Mouse (Mus musculus): ENCODE data around the gene Lrfn1. TPM values are rescaled to one million over a fixed set of nuclear protein-coding genes. Genes with fewer than 3 reads are reported as not detected.
"Not testable (repeated sequence)": the region's sequence is repeated elsewhere in the genome, so short reads cannot be mapped to it uniquely, and the experiment has no call there.

The Lrfn1 gene
- polyA plus RNA-seq, 1 experiment from 2014 or later, result 1.4 TPM

- not testable (repeated sequence) for ATAC-seq (replicated peaks; ENCODE audit: insufficient number of reproducible peaks, low FRiP score, low TSS enrichment); H3K27me3 ChIP-seq (ENCODE audit: control insufficient read depth, insufficient read depth, low read length); H3K4me2 ChIP-seq; H3K36me3 ChIP-seq (ENCODE audit: control insufficient read depth, insufficient read depth, low read length); H3K27ac ChIP-seq (ENCODE audit: low read depth, low read length); H3K9me3 ChIP-seq (replicated peaks; ENCODE audit: control insufficient read depth, low read length); H3K4me3 ChIP-seq (ENCODE audit: low read depth, low read length); H3K9ac ChIP-seq (ENCODE audit: low read depth, low read length); H3K4me1 ChIP-seq (ENCODE audit: control insufficient read depth, insufficient read depth, low read length)
- 50% methylated on average over 8 of the region's 8 CpGs for WGBS (ENCODE audit: insufficient replicate concordance)
Measured at GRCm38 (mm10) chr7:28510405-28510974, 58.7 kb downstream of the Lrfn1 start, which contains the start of gene Ifnl2. Ifnl2 (minus strand) TSS chr7:28510455.

DNA sequence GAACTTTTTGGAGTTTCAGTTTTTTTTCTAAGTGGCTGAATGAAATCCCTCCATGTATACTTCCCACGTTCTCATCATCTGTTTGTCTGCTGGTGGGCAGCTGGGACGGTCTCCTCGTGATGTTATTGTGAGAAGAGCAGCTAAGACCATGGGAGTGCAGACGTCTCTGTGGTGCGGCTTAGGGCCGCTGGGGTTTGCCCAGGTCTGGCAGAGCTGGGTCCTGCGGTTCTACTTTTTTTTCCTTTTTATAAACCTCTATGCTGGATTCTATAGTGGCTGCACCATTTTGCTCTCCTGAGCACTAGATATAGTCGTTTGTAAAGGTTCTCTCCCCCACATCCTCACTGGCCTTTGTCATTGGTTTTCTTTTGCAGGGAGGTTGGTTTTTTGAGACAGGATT lies 59.7 kb downstream of the Lrfn1 start:
- H3K4me1 ChIP-seq (ENCODE audit: control insufficient read depth, insufficient read depth, low read length), result no peaks in the 10 kb centered on the region
- no peaks in the 10 kb centered on the region for H3K9me3 ChIP-seq (replicated peaks; ENCODE audit: control insufficient read depth, low read length)
- H3K4me2 ChIP-seq, result no peak overlapping the region
- WGBS (ENCODE audit: insufficient replicate concordance), result 61% methylated on average over 8 of the region's 8 CpGs
- no peak overlapping the region for H3K27ac ChIP-seq (ENCODE audit: low read depth, low read length)
- H3K9ac ChIP-seq (ENCODE audit: low read depth, low read length), result no peak overlapping the region
- H3K27me3 ChIP-seq (ENCODE audit: control insufficient read depth, insufficient read depth, low read length), result no peaks in the 10 kb centered on the region
- H3K4me3 ChIP-seq (ENCODE audit: low read depth, low read length), result no peak overlapping the region
- H3K36me3 ChIP-seq (ENCODE audit: control insufficient read depth, insufficient read depth, low read length), result no peaks in the 10 kb centered on the region
- ATAC-seq (replicated peaks; ENCODE audit: insufficient number of reproducible peaks, low FRiP score, low TSS enrichment), result no peak

Other genes starting within 250 kb of the Lrfn1 start
- gene Eid2, start 184.1 kb upstream of the Lrfn1 start, polyA plus RNA-seq (2014; fragmentation: Nextera tagmentation; extraction: Ambion mirVana), result 5.4 TPM in 2 replicates
- 6.3 and 8.1 TPM in 2 replicates for gene Eid2b, start 174.2 kb upstream of the Lrfn1 start, polyA plus RNA-seq (2014; fragmentation: Nextera tagmentation; extraction: Ambion mirVana)
- not detected in 2 replicates for gene Selenov, start 160.8 kb upstream of the Lrfn1 start, polyA plus RNA-seq (2014; fragmentation: Nextera tagmentation; extraction: Ambion mirVana)
- gene Dll3, start 149.7 kb upstream of the Lrfn1 start, polyA plus RNA-seq (2014; fragmentation: Nextera tagmentation; extraction: Ambion mirVana), result 0.24 and 0.43 TPM in 2 replicates
- 139 and 141 TPM in 2 replicates for gene Timm50, start 139.9 kb upstream of the Lrfn1 start, polyA plus RNA-seq (2014; fragmentation: Nextera tagmentation; extraction: Ambion mirVana)
- gene Supt5, start 113.2 kb upstream of the Lrfn1 start, polyA plus RNA-seq (2014; fragmentation: Nextera tagmentation; extraction: Ambion mirVana), result 55.2 and 60.3 TPM in 2 replicates
- 750 and 792 TPM in 2 replicates for gene Rps16, start 101.3 kb upstream of the Lrfn1 start, polyA plus RNA-seq (2014; fragmentation: Nextera tagmentation; extraction: Ambion mirVana)
- 44.6 and 47.8 TPM in 2 replicates for gene Plekhg2, start 79.4 kb upstream of the Lrfn1 start, polyA plus RNA-seq (2014; fragmentation: Nextera tagmentation; extraction: Ambion mirVana)
- gene Zfp36, start 71.7 kb upstream of the Lrfn1 start, polyA plus RNA-seq (2014; fragmentation: Nextera tagmentation; extraction: Ambion mirVana), result 10.9 and 11.6 TPM in 2 replicates
- gene Med29, start 59.3 kb upstream of the Lrfn1 start, polyA plus RNA-seq (2014; fragmentation: Nextera tagmentation; extraction: Ambion mirVana), result 46.4 and 54.3 TPM in 2 replicates
- gene Paf1, start 59.0 kb upstream of the Lrfn1 start, polyA plus RNA-seq (2014; fragmentation: Nextera tagmentation; extraction: Ambion mirVana), result 70.2 and 81.4 TPM in 2 replicates
- 5.8 and 6.4 TPM in 2 replicates for gene Gmfg, start 14.5 kb upstream of the Lrfn1 start, polyA plus RNA-seq (2014; fragmentation: Nextera tagmentation; extraction: Ambion mirVana)
- gene Ifnl2, start 58.5 kb downstream of the Lrfn1 start, polyA plus RNA-seq (2014; fragmentation: Nextera tagmentation; extraction: Ambion mirVana), result not detected in 2 replicates
- gene Ifnl3, start 70.9 kb downstream of the Lrfn1 start, polyA plus RNA-seq (2014; fragmentation: Nextera tagmentation; extraction: Ambion mirVana), result not detected in 2 replicates
- gene Sycn, start 88.9 kb downstream of the Lrfn1 start, polyA plus RNA-seq (2014; fragmentation: Nextera tagmentation; extraction: Ambion mirVana), result not detected in 2 replicates
- gene Nccrp1, start 95.3 kb downstream of the Lrfn1 start, polyA plus RNA-seq (2014; fragmentation: Nextera tagmentation; extraction: Ambion mirVana), result not detected in 2 replicates
- 22.2 and 22.8 TPM in 2 replicates for gene Samd4b, start 146.2 kb downstream of the Lrfn1 start, polyA plus RNA-seq (2014; fragmentation: Nextera tagmentation; extraction: Ambion mirVana)
- gene Pak4, start 146.2 kb downstream of the Lrfn1 start, polyA plus RNA-seq (2014; fragmentation: Nextera tagmentation; extraction: Ambion mirVana), result 25.4 and 27.6 TPM in 2 replicates
- 0.17 TPM in 1 of 2 replicates, not detected in the other for gene Acp7, start 179.4 kb downstream of the Lrfn1 start, polyA plus RNA-seq (2014; fragmentation: Nextera tagmentation; extraction: Ambion mirVana)
- gene Fbxo27, start 240.9 kb downstream of the Lrfn1 start, polyA plus RNA-seq (2014; fragmentation: Nextera tagmentation; extraction: Ambion mirVana), result 3.3 and 5.1 TPM in 2 replicates

All from heart, embryonic 11.5 days (tissue).